Mouse (Mus musculus): ENCODE data around the gene Mospd1. TPM values are rescaled to one million over a fixed set of nuclear protein-coding genes. Genes with fewer than 3 reads are reported as not detected.

Gene Mospd1
- polyA plus RNA-seq, 2 experiments: 10.6 to 39.7 TPM

DNA sequence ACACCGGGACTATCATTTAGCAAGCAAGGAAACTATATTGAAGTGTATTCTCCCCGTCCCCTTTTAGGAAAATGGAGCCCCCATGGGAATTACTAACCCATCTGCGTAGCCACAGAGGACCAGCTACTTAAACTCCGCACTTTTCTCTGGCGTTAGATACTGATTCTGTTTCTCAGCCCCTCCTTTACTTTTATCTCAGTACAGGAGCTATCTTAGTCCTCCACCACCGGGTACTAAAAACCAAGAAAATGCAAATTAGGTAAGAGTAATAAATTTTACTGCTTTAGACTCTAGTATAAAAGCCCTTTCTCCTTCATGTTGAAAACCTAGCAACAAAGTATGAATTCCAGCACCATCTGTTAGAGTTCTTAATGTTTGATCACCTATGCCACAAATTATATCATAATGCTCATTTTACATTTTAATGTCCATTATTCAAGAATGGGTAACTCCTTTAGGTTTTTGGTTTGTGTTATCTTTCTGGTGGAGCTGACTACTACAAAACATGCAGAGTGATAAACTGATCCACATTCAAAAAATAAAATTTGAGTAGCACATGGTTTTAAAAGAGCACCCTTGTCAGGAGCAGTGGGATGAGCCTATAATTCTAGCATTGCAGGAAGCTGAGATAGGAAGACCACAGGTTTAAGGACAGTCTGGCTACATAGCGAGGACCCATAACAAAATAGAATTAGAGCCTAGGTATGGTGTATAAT lies 5.5 kb downstream of the Mospd1 start:
- peak overlapping the region in 1 of 2 experiments; percentile 3; a peak in 2 of 4 replicates for H3K4me3 ChIP-seq (ENCODE audit: insufficient read depth in 1 of 2, low read depth in 2 of 2, low read length in 2 of 2)
- no peaks in the 10 kb centered on the region for H3K36me3 ChIP-seq (replicated peaks; ENCODE audit: control insufficient read depth, insufficient read depth, low read depth)
- DNase-seq (ENCODE audit: low read depth in 3 of 3, low spot score in 3 of 3): no peak
- WGBS (ENCODE audit: insufficient replicate concordance): 28% methylated on average over 7 of the region's 7 CpGs
- H3K9me3 ChIP-seq (ENCODE audit: control insufficient read depth, low read length): no peaks in the 10 kb centered on the region
- H3K9ac ChIP-seq (replicated peaks): peak overlapping the region; percentile 23; the same call in 1 of the 2 replicates
- TF ChIP-seq EP300 (IDR thresholded peaks at IDR 0.05; ENCODE audit: low read depth) (peak; percentile 18; the same call in 1 of the 2 replicates), CTCF (IDR thresholded peaks at IDR 0.05; ENCODE audit: low read depth) (no peak)
- peak; percentile 49; the same call in 1 of the 2 replicates for ATAC-seq (ENCODE audit: insufficient read depth)
- H3K4me2 ChIP-seq (ENCODE audit: low read depth): peak overlapping the region; percentile 39
- no peaks in the 10 kb centered on the region for H3K27me3 ChIP-seq (ENCODE audit: control insufficient read depth, insufficient read depth, low read length)
- peak overlapping the region; percentile 63 for H3K27ac ChIP-seq
- H3K4me1 ChIP-seq (replicated peaks; ENCODE audit: control insufficient read depth in 2 of 2, insufficient read depth in 2 of 2, low read length in 1 of 2): peaks cover 11 to 35% of the 10 kb centered on the region in 2 experiments

DNA sequence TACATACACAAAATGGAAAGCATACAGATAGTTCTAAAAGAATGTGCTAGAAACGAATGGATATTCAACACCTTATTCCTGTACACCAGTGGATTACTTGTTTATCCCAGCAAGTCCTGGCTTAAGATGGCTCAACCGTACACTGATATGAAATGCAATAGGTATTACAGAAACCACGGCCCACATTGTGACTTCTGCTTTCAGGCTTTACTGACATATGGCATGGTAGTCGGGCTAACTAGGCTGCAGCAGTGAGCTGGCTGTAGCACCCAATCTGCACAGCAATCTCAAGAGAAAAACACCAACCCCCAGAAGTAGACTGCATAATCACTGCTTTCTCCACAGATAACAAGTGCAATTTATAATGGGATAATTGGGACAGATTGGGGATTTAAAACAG lies 21.9 kb downstream of the Mospd1 start:
- WGBS (ENCODE audit: insufficient replicate concordance): 60% methylated on average over 4 of the region's 4 CpGs
- DNase-seq (ENCODE audit: low read depth in 3 of 3, low spot score in 3 of 3) (no peak), ATAC-seq (ENCODE audit: insufficient read depth) (no peak)
- Histone ChIP-seq H3K36me3 (replicated peaks; ENCODE audit: control insufficient read depth, insufficient read depth, low read depth) (peaks cover 14% of the 10 kb centered on the region), H3K27me3 (ENCODE audit: control insufficient read depth, insufficient read depth, low read length) (no peaks in the 10 kb centered on the region), H3K4me3 (ENCODE audit: insufficient read depth in 1 of 2, low read depth in 2 of 2, low read length in 2 of 2) (no peak overlapping the region), H3K4me1 (replicated peaks; ENCODE audit: control insufficient read depth in 2 of 2, insufficient read depth in 2 of 2, low read length in 1 of 2) (no peaks in the 10 kb centered on the region), H3K9me3 (ENCODE audit: control insufficient read depth, low read length) (no peaks in the 10 kb centered on the region), H3K4me2 (ENCODE audit: low read depth) (no peak overlapping the region), H3K9ac (replicated peaks) (no peak overlapping the region), H3K27ac (no peak overlapping the region)
- TF ChIP-seq EP300 (IDR thresholded peaks at IDR 0.05; ENCODE audit: low read depth) (no peak), CTCF (IDR thresholded peaks at IDR 0.05; ENCODE audit: low read depth) (no peak)

DNA sequence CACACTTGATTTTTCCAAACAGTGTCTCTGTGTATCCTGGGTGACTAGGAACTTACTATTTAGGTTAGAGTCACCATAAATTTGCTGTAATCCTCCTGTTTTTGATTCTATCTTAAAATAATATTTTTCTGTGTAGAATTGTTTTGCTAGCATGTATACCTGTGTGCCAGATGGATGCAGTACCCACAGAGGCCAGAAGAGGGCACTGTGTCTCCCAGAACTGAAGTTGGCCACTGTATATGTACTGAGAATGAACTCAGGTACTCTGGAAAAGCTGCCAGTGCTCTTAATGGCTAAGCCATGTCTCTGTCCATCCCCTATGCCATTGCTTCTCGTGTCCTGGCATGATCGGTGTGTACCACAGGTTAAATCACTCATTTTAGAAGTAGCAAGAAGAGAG lies 28.8 kb downstream of the Mospd1 start:
- TF ChIP-seq CTCF (IDR thresholded peaks at IDR 0.05; ENCODE audit: low read depth): peak; percentile 83
- TF ChIP-seq EP300 (IDR thresholded peaks at IDR 0.05; ENCODE audit: low read depth): no peak
- peak in 2 of 3 experiments; percentile 12 to 13 for DNase-seq (ENCODE audit: low read depth in 3 of 3, low spot score in 3 of 3)
- Histone ChIP-seq H3K4me2 (ENCODE audit: low read depth) (no peak overlapping the region), H3K9ac (replicated peaks) (no peak overlapping the region), H3K4me3 (ENCODE audit: insufficient read depth in 1 of 2, low read depth in 2 of 2, low read length in 2 of 2) (no peak overlapping the region), H3K4me1 (replicated peaks; ENCODE audit: control insufficient read depth in 2 of 2, insufficient read depth in 2 of 2, low read length in 1 of 2) (no peaks in the 10 kb centered on the region), H3K36me3 (replicated peaks; ENCODE audit: control insufficient read depth, insufficient read depth, low read depth) (no peaks in the 10 kb centered on the region; the same call in none of the 2 replicates), H3K27me3 (ENCODE audit: control insufficient read depth, insufficient read depth, low read length) (no peaks in the 10 kb centered on the region), H3K27ac (no peak overlapping the region), H3K9me3 (ENCODE audit: control insufficient read depth, low read length) (no peaks in the 10 kb centered on the region)
- 65% methylated on average over 2 of the region's 2 CpGs for WGBS (ENCODE audit: insufficient replicate concordance)
- 0 out of 2 replicates have a peak, but pooled peaks have one; percentile 23 for ATAC-seq (ENCODE audit: insufficient read depth)

DNA sequence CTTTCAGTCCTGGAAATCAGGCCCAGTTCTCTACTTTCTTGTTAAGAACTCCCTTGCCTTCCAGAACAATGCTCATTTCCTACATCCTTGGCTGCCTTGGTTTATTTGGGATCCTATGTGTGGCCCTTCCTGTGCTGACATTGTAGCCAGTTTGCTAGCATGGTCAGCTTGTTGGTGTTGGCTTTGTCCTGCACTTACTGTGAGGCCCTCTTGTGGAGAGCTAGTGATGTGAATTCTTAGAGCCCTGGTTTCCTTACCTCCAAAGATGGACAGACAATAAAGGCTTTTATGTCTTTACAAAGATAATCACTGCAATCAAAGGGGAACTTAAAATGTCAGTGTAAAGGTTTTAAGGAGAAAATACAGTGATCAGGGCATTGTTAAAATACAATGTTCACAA lies 32.9 kb downstream of the Mospd1 start:
- Histone ChIP-seq H3K4me1 (replicated peaks; ENCODE audit: control insufficient read depth in 2 of 2, insufficient read depth in 2 of 2, low read length in 1 of 2) (no peaks in the 10 kb centered on the region), H3K4me2 (ENCODE audit: low read depth) (no peak overlapping the region), H3K9ac (replicated peaks) (no peak overlapping the region), H3K27me3 (ENCODE audit: control insufficient read depth, insufficient read depth, low read length) (no peaks in the 10 kb centered on the region), H3K27ac (no peak overlapping the region), H3K9me3 (ENCODE audit: control insufficient read depth, low read length) (no peaks in the 10 kb centered on the region), H3K4me3 (ENCODE audit: insufficient read depth in 1 of 2, low read depth in 2 of 2, low read length in 2 of 2) (no peak overlapping the region), H3K36me3 (replicated peaks; ENCODE audit: control insufficient read depth, insufficient read depth, low read depth) (no peaks in the 10 kb centered on the region)
- TF ChIP-seq CTCF (IDR thresholded peaks at IDR 0.05; ENCODE audit: low read depth) (peak; percentile 27; the same call in 1 of the 2 replicates), EP300 (IDR thresholded peaks at IDR 0.05; ENCODE audit: low read depth) (no peak)
- DNase-seq (ENCODE audit: low read depth in 3 of 3, low spot score in 3 of 3) (no peak), ATAC-seq (ENCODE audit: insufficient read depth) (no peak)

DNA sequence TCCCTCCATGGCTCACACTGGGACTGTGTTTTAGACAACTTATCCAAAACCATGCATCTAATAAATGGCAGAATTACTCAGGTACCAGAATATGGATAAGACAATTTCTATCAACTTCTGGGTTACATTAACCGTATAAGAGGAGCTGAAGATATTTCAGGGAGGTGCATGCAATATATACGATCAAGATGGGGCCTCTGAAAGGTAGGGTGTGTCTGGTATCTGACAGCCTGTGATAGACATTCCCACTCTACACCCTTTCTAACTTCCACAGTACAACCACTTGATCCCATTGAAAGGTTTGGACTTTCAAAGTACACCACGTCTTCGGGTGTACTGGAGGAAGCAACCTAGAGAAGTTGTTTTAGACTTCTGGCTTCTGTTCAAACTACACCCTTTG lies 39.9 kb downstream of the Mospd1 start:
- 53% methylated on average over 4 of the region's 4 CpGs for WGBS (ENCODE audit: insufficient replicate concordance)
- ATAC-seq (ENCODE audit: insufficient read depth): peak; percentile 59; the same call in 1 of the 2 replicates
- Histone ChIP-seq H3K27me3 (ENCODE audit: control insufficient read depth, insufficient read depth, low read length) (no peaks in the 10 kb centered on the region), H3K4me2 (ENCODE audit: low read depth) (no peak overlapping the region; the same call in 1 of the 2 replicates), H3K27ac (no peak overlapping the region), H3K4me1 (replicated peaks; ENCODE audit: control insufficient read depth in 2 of 2, insufficient read depth in 2 of 2, low read length in 1 of 2) (peaks cover 0 to 8% of the 10 kb centered on the region in 2 experiments; a peak in 2 of 4 replicates), H3K4me3 (ENCODE audit: insufficient read depth in 1 of 2, low read depth in 2 of 2, low read length in 2 of 2) (no peak overlapping the region), H3K9ac (replicated peaks) (no peak overlapping the region), H3K36me3 (replicated peaks; ENCODE audit: control insufficient read depth, insufficient read depth, low read depth) (no peaks in the 10 kb centered on the region), H3K9me3 (ENCODE audit: control insufficient read depth, low read length) (no peaks in the 10 kb centered on the region)
- TF ChIP-seq CTCF (IDR thresholded peaks at IDR 0.05; ENCODE audit: low read depth) (no peak), EP300 (IDR thresholded peaks at IDR 0.05; ENCODE audit: low read depth) (no peak)
- no peak for DNase-seq (ENCODE audit: low read depth in 3 of 3, low spot score in 3 of 3)
